Mouse (Mus musculus) olfactory bulb, adult 2 months (tissue): ENCODE results near the gene Eapp. TPM values are rescaled to one million over a fixed set of nuclear protein-coding genes. Genes with fewer than 3 reads are reported as not detected.
A peak's percentile ranks its signal among the peaks of the same experiment; 100 is the strongest.
"Not testable (repeated sequence)": the region's sequence is repeated elsewhere in the genome, so short reads cannot be mapped to it uniquely, and the experiment has no call there.

Experiments
- H3K27ac ChIP-seq: fragments of 200-500 bp; 2 replicates; pipeline ENCODE4 v1.5.1; 2012; ENCODE audit warnings: low read depth, low read length; ENCODE audit not compliant: insufficient read depth
- H3K4me1 ChIP-seq: fragments of 200-500 bp; 2 replicates; pipeline ENCODE4 v1.6.1; 2012; ENCODE audit warnings: low read length; ENCODE audit not compliant: control insufficient read depth, insufficient read depth
- H3K4me3 ChIP-seq: fragments of 200-500 bp; 2 replicates; pipeline ENCODE4 v1.5.1; 2012; ENCODE audit warnings: mild to moderate bottlenecking, low read depth, low read length, moderate library complexity; ENCODE audit not compliant: insufficient read depth
- CTCF ChIP-seq: fragments of 200-500 bp; IDR thresholded peaks from 2 replicates; pipeline ENCODE4 v1.5.1; 2012; ENCODE audit warnings: low read depth, mild to moderate bottlenecking, low read length, moderate library complexity; ENCODE audit not compliant: insufficient read depth
- POLR2A ChIP-seq: fragments of 200-500 bp; IDR thresholded peaks from 2 replicates; pipeline ENCODE4 v1.6.1; 2012; ENCODE audit warnings: mild to moderate bottlenecking, low read depth, low read length, moderate library complexity; ENCODE audit not compliant: insufficient read depth
- WGBS: fragments of 180-500 bp; shearing (Covaris S2); methylation state at CpG from one replicate; pipeline ENCODE4 v1.1.7; 2018; 5-methylcytosine and 5-hydroxymethylcytosine counted together
- polyA plus RNA-seq: library from polyadenylated mRNA; stranded (reverse); fragments of >200 nt; gene quantifications from 2 replicates; pipeline ENCODE4 v1.2.4, GENCODE M21; 2012; ENCODE audit warnings: low replicate concordance; ENCODE audit not compliant: missing spikeins, insufficient read depth, insufficient read length

The Eapp gene
- polyA plus RNA-seq, 1 experiment, result not detected

DNA sequence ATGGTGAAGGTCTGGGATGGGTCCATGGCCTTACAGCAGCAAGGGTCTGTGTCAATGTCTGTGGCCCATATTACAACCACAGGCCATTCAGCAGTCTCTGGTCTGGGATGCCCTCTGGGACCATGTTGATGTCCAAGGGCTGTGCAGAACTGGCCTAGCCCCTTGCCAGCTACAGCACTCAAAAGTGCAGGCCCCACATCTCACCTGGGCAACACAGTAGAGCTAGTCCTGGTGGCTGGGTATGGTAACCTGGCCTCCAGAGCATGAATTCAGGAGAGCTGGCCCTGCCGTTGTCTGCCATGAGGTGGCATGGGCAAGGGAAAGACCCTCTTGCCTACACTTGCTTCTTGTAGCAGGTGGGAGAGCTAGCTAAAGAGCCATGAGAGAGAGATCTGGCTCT lies 27.6 kb downstream of the Eapp start:
- TF ChIP-seq POLR2A, result no peak
- no peak for TF ChIP-seq CTCF
- Histone ChIP-seq H3K4me1 (no peaks in the 10 kb centered on the region), H3K4me3 (no peak overlapping the region), H3K27ac (no peak overlapping the region)
- 100% methylated on average over 1 of the region's 1 CpGs for WGBS

DNA sequence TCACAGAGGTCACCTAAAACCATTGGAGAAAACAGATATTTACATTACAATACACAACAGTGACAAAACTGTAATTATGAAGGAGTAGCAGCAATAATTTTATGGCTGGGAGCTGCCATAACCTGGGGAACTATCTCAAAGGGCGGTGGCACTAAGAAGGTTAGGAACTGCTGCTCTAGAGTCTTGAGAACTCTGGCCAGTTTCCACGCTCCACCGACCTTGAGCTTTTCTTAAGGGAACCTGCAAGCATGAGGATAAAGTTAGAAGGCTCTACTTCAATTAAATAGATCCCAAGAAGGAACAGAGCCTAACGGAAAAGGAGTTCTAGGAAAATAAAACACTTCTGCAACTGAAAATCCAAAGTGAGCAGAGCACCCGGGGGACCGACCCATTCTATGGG lies 30.2 kb downstream of the Eapp start:
- WGBS, result 80% methylated on average over 6 of the region's 6 CpGs
- H3K4me3 ChIP-seq, result no peak overlapping the region
- no peak overlapping the region for H3K27ac ChIP-seq
- TF ChIP-seq POLR2A (no peak), CTCF (no peak)
- no peaks in the 10 kb centered on the region for H3K4me1 ChIP-seq

- not testable (repeated sequence) for H3K4me1 ChIP-seq, H3K27ac ChIP-seq, H3K4me3 ChIP-seq
- 79% methylated on average over 5 of the region's 5 CpGs for WGBS
Measured at GRCm38 (mm10) chr12:54661470-54661869, 34.2 kb downstream of the Eapp start.

DNA sequence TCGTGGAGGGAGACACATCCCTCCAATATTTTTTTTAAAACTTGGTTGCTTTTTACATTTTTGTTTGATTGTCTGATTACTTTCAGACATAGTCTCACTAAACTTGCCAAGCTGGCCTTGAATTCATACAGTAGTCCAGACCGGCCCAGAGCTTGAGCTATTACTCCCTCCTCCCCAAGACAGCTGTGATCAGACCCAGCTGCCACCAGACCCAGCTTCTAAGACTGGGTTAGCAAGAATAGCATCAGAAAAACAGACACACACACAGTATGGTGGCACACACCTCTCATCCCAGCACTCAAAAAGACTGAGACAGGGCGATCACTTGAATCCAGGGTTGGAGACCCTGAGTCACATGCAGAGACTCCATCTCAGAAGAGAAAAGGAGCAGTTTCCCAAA lies 35.8 kb downstream of the Eapp start:
- 92% methylated on average over 3 of the region's 3 CpGs for WGBS
- Histone ChIP-seq H3K4me3 (no peak overlapping the region), H3K4me1 (no peaks in the 10 kb centered on the region), H3K27ac (no peak overlapping the region)
- no peak for TF ChIP-seq CTCF
- TF ChIP-seq POLR2A, result no peak

- Histone ChIP-seq H3K27ac (no peak overlapping the region), H3K4me1 (no peaks in the 10 kb centered on the region), H3K4me3 (no peak overlapping the region)
- WGBS, result 81% methylated on average over 7 of the region's 7 CpGs
- TF ChIP-seq POLR2A (no peak), CTCF (no peak)
Measured at GRCm38 (mm10) chr12:54658425-54659092, 37.1 kb downstream of the Eapp start.

GRCm38 (mm10) chr12:54657951-54658350 lies 37.7 kb downstream of the Eapp start:
- H3K4me3 ChIP-seq, result no peak overlapping the region
- H3K27ac ChIP-seq, result no peak overlapping the region
- 97% methylated on average over 5 of the region's 5 CpGs for WGBS
- no peaks in the 10 kb centered on the region for H3K4me1 ChIP-seq
- TF ChIP-seq CTCF (no peak), POLR2A (no peak)

DNA sequence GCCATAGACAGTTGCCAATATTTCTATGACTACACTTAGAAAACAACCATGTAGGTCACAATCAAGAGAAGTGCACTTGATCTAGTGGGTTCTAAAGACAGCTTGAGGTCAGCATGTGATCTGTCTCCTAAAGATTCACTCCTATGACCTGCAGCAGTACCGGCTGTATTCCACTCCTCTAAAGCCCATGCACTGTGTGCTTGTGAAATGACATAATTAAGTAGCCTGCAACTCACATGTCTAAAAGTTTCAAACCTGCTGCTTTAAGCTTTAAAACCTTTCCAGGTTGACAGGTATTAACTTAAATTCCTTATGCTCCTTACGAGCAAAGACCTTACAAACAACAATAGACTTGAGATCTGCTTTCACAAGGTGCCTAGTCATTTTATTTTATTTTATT lies 38.5 kb downstream of the Eapp start:
- TF ChIP-seq POLR2A, result no peak
- TF ChIP-seq CTCF, result no peak
- Histone ChIP-seq H3K4me1 (peaks cover 5% of the 10 kb centered on the region), H3K27ac (no peak overlapping the region), H3K4me3 (no peak overlapping the region)
- 55% methylated on average over 2 of the region's 2 CpGs for WGBS

DNA sequence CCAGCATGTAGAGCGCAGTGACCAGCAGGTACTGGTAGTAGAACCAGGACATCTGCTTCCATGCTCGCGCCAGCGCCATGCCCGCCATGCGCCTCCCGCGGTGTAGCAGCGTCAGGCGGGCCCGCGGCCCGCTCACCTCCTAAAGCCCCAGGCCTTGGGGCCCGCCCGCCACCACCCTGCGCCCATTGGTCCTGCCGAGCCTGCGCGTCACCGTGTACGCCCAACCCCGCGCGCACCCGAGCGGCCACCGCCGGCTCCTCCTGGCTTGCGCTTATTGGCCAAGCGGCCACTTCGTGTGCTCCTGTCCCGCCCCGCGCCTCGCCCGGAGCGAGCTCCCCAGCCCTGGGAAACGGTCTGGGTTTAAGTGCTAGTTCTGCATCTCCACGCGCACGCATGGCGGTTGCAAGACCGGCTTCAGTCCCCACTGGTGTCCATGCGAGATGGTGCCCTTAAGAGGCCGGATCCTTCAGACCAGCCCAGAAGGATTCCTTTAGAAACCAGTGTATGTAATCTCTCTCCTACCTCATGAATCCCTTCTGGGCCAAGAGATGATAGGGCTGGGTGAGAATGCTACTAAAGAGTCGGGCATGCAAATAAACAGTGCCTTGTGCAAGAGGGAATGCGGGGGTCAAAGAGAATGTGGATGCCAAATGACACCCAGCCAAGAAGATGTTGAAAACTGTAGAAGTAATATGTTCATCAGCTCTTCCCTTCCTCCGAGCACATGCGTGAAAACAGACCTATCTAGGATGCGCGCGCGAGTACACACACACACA lies 39.1 kb downstream of the Eapp start, which contains the start of gene Sptssa:
TSS of gene Sptssa (minus strand) at position 178 of the 776 bp plus-strand sequence.
- Histone ChIP-seq H3K27ac (peak within 1 kb of the TSS; percentile 91), H3K4me1 (peaks cover 10% of the 10 kb centered on the region), H3K4me3 (peak within 1 kb of the TSS; percentile 94)
- TF ChIP-seq CTCF, result no peak
- TF ChIP-seq POLR2A, result peak; percentile 81
- WGBS, result 5% methylated on average over 53 of the region's 53 CpGs

GRCm38 (mm10) chr12:54656039-54656395 lies 39.7 kb downstream of the Eapp start:
- H3K4me1 ChIP-seq, result peaks cover 10% of the 10 kb centered on the region
- peak overlapping the region; percentile 91 for H3K27ac ChIP-seq
- peak overlapping the region; percentile 94 for H3K4me3 ChIP-seq
- WGBS, result 0% methylated on average over 22 of the region's 22 CpGs
- TF ChIP-seq CTCF, result 0 out of 2 replicates have a peak, but pooled peaks have one; percentile 24
- TF ChIP-seq POLR2A, result no peak
